Mouse (Mus musculus) hindbrain, postnatal 0 days (tissue): ENCODE measurements around the gene Dnmt3b. TPM values are rescaled to one million over a fixed set of nuclear protein-coding genes. Genes with fewer than 3 reads are reported as not detected.
"Not testable (repeated sequence)": the region's sequence is repeated elsewhere in the genome, so short reads cannot be mapped to it uniquely, and the experiment has no call there.

Experiments used
- ATAC-seq: fragments of 200-750 bp; cut with Nextera tagmentation; 2 replicates; pipeline ENCODE4 v1.8.0; 2017; ENCODE audit warnings: mild to moderate bottlenecking, moderate TSS enrichment, moderate library complexity
- DNase-seq: peaks from one replicate; pipeline ENCODE4 v3.0.0-alpha.2; 2015; ENCODE audit warnings: low spot score
- H3K27ac ChIP-seq: fragments of 300-500 bp; sonication (generic); 2 replicates; pipeline ENCODE4 v1.5.1; 2014; ENCODE audit warnings: mild to moderate bottlenecking
- H3K27me3 ChIP-seq: fragments of 300-500 bp; sonication (generic); 2 replicates; pipeline ENCODE4 v1.6.1; 2014; ENCODE audit warnings: low read length, mixed read lengths; ENCODE audit not compliant: insufficient read depth
- H3K36me3 ChIP-seq: fragments of 300-500 bp; sonication (generic); 2 replicates; pipeline ENCODE4 v1.6.1; 2014; ENCODE audit warnings: low read length, mixed read lengths; ENCODE audit not compliant: insufficient read depth
- H3K4me1 ChIP-seq: fragments of 300-500 bp; sonication (generic); 2 replicates; pipeline ENCODE4 v1.6.1; 2014; ENCODE audit warnings: antibody characterized with exemption, low read length, mixed read lengths; ENCODE audit not compliant: insufficient read depth
- H3K4me2 ChIP-seq: fragments of 300-500 bp; sonication (generic); 2 replicates; pipeline ENCODE4 v1.6.1; 2014; ENCODE audit warnings: low read depth, mild to moderate bottlenecking, low read length, moderate library complexity, mixed read lengths
- H3K4me3 ChIP-seq: fragments of 300-500 bp; sonication (generic); 2 replicates; pipeline ENCODE4 v1.5.1; 2014; ENCODE audit warnings: low read length
- H3K9ac ChIP-seq: fragments of 300-500 bp; sonication (generic); replicated peaks from 2 replicates; pipeline ENCODE4 v1.6.1; 2014; ENCODE audit warnings: mild to moderate bottlenecking, low read length, moderate library complexity, mixed read lengths
- H3K9me3 ChIP-seq: fragments of 300-500 bp; sonication (generic); 2 replicates; pipeline ENCODE4 v1.6.1; 2016; ENCODE audit warnings: low read length, mixed read lengths
- CTCF ChIP-seq: IDR thresholded peaks from 2 replicates; pipeline ENCODE4 v1.5.1; 2016; ENCODE audit warnings: antibody characterized with exemption, control low read depth, low read depth
- WGBS: fragments of 180-500 bp; shearing (Covaris S2); extraction: QIAGEN DNeasy Blood & Tissue Kit; methylation state at CpG from one replicate; pipeline ENCODE4 v1.1.7; 2014; 5-methylcytosine and 5-hydroxymethylcytosine counted together
- polyA plus RNA-seq: library from polyadenylated mRNA; unstranded; fragments of >200 nt; fragmentation: Nextera tagmentation; extraction: Ambion mirVana; gene quantifications from 2 replicates; pipeline ENCODE4 v1.2.1, GENCODE M21; 2015
- total RNA-seq: library from RNA; depleted of rRNA; stranded (reverse); fragments of >200 nt; gene quantifications from 2 replicates; pipeline ENCODE4 v1.2.3, GENCODE M21; 2014

Dnmt3b gene
- total and polyA plus RNA-seq, 2 experiments from 2014 or later: 2.5 to 2.7 TPM

DNA sequence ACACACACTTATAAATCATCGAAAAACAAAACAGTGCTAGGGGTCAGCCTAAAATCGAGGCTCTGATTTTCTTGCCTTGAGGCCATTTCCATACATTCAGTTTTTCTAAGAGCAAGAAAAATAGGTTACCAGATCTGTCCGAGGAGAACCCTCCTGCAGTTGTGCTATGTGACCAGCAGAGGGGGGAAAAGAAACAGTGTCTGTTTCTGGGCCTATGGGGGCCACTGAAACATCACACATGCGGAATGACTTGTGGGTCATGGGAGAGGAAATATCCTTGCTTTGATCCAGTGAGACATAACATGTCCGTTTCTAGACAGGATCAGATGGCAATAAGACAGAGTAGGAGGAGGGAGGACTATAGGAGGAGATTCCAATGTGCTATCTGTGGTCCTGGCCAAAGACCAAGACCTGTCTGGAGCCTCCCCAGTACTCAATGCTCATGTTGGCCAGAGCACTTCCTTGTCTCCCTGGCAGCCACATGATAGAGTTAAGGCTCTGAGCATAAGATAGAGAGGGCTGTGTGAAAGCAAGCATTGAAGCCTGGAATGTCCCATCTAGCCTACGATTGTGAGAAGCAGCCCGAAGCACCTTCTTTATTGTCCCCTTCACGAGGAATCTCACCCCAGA is 61.6 kb downstream of the Dnmt3b start:
- no peak overlapping the region for H3K4me3 ChIP-seq
- WGBS: 42% methylated on average over 8 of the region's 8 CpGs
- no peak overlapping the region for H3K27ac ChIP-seq
- ATAC-seq: peak; percentile 16; the same call in 1 of the 2 replicates
- peak; percentile 73 for DNase-seq
- H3K4me1 ChIP-seq: peaks cover 3% of the 10 kb centered on the region; the same call in 1 of the 2 replicates
- H3K4me2 ChIP-seq: no peak overlapping the region
- H3K9ac ChIP-seq: no peak overlapping the region
- no peaks in the 10 kb centered on the region for H3K9me3 ChIP-seq
- no peaks in the 10 kb centered on the region for H3K36me3 ChIP-seq
- peak; percentile 82 for TF ChIP-seq CTCF
- H3K27me3 ChIP-seq: no peaks in the 10 kb centered on the region

DNA sequence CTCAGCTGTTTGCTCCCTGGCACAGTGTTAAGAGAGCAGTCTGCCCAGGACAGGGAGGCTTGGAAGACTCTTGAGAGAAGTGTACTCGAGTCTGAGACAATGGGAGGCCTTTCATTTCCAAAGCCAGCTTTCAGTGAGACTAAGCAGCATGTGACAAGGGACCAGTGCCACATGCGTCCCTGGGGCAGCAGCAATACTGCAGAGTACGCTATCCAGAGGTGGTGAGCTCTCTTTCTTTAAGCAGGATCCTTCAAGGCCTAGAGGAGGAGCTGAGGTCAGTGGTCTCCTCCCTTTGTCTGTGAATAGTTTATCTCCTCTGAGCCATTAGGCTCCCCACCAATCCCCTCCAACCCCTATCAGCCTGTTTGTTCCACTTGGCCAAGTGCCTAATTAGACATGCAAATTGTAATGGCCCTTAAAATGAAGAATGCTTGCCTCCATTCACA is 63.4 kb downstream of the Dnmt3b start:
- peak; percentile 71 for DNase-seq
- no peak overlapping the region for H3K4me2 ChIP-seq

GRCm38 (mm10) chr2:153713227-153713626 is 64.0 kb downstream of the Dnmt3b start:
- WGBS: 13% methylated on average over 4 of the region's 4 CpGs
- Histone ChIP-seq H3K9me3 (no peaks in the 10 kb centered on the region), H3K4me1 (peaks cover 3% of the 10 kb centered on the region; the same call in 1 of the 2 replicates), H3K27me3 (no peaks in the 10 kb centered on the region), H3K4me3 (no peak overlapping the region), H3K9ac (no peak overlapping the region), H3K4me2 (no peak overlapping the region), H3K36me3 (no peaks in the 10 kb centered on the region), H3K27ac (peak overlapping the region; percentile 75)
- DNase-seq (peak; percentile 87), ATAC-seq (peak; percentile 91)
- TF ChIP-seq CTCF: no peak

More for the DNA sequence above, 63.4 kb downstream of the Dnmt3b start:
- WGBS: 14% methylated on average over 3 of the region's 3 CpGs
- Histone ChIP-seq H3K4me3 (no peak overlapping the region), H3K9me3 (no peaks in the 10 kb centered on the region), H3K27ac (peak overlapping the region; percentile 75), H3K27me3 (no peaks in the 10 kb centered on the region), H3K36me3 (no peaks in the 10 kb centered on the region), H3K4me1 (peaks cover 3% of the 10 kb centered on the region; the same call in 1 of the 2 replicates), H3K9ac (no peak overlapping the region)
- TF ChIP-seq CTCF: no peak
- ATAC-seq: peak; percentile 82

GRCm38 (mm10) chr2:153717861-153718260 is 68.6 kb downstream of the Dnmt3b start:
- not testable (repeated sequence) for H3K9ac ChIP-seq, DNase-seq, H3K4me3 ChIP-seq, H3K4me1 ChIP-seq, ATAC-seq, H3K27ac ChIP-seq, H3K4me2 ChIP-seq, H3K9me3 ChIP-seq, H3K36me3 ChIP-seq, H3K27me3 ChIP-seq
- WGBS: 78% methylated on average over 3 of the region's 3 CpGs

DNA sequence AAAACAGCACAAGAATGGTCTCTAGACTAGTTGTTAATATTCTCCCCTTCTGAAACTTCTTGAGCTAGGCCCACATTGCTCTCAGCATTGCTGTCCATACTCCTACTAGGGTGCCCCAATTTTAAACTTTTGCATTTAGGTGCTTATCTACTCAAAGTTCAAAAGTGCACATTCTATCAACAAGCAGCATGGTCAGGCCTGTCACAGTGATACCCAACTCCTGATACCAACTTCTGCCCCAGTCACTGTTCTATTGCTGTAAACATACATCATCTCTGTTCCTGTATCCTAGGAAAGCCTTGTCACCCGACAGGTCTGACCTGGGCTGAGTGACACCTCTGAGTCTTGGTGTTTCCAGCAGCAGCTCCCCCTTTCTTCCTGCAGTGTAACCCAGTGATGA is 73.8 kb downstream of the Dnmt3b start:
- WGBS: 86% methylated on average over 1 of the region's 1 CpGs
- TF ChIP-seq CTCF: no peak
- Histone ChIP-seq H3K4me1 (no peaks in the 10 kb centered on the region), H3K4me2 (no peak overlapping the region), H3K27ac (no peak overlapping the region), H3K36me3 (no peaks in the 10 kb centered on the region), H3K4me3 (no peak overlapping the region), H3K27me3 (no peaks in the 10 kb centered on the region), H3K9ac (no peak overlapping the region), H3K9me3 (no peaks in the 10 kb centered on the region)
- DNase-seq: no peak
- no peak for ATAC-seq

DNA sequence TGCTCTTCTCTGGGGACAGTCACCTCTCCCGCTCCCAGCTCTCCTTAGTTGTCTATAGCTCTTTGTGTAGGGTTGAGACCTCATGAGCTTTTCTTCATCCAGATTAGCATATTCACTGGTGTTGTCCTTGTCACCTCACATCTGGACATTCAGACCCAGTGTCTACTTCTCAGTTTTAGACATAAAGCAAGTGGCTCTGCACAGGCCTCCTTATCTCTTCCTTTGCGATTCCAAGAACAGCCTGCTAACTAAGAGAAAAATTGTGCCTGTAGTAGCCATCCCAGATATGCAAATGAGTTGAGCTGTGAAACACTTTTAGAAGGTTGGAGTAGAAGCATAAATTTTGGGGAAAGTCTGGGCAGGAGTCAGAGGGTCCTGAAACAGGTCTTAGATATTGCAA is 75.2 kb downstream of the Dnmt3b start:
- DNase-seq: no peak
- no peak for ATAC-seq
- WGBS: 84% methylated on average over 2 of the region's 2 CpGs
- no peak overlapping the region for H3K4me3 ChIP-seq
- H3K36me3 ChIP-seq: no peaks in the 10 kb centered on the region
- no peak overlapping the region for H3K4me2 ChIP-seq
- TF ChIP-seq CTCF: no peak
- no peaks in the 10 kb centered on the region for H3K9me3 ChIP-seq
- no peak overlapping the region for H3K9ac ChIP-seq
- H3K27ac ChIP-seq: no peak overlapping the region
- no peaks in the 10 kb centered on the region for H3K27me3 ChIP-seq
- no peaks in the 10 kb centered on the region for H3K4me1 ChIP-seq

- no peak for DNase-seq
- no peak for ATAC-seq
Observed at GRCm38 (mm10) chr2:153724871-153725270, 75.6 kb downstream of the Dnmt3b start.

More at GRCm38 (mm10) chr2:153724871-153725270, 75.6 kb downstream of the Dnmt3b start:
- H3K36me3 ChIP-seq: no peaks in the 10 kb centered on the region
- 57% methylated on average over 2 of the region's 2 CpGs for WGBS
- TF ChIP-seq CTCF: no peak
- no peaks in the 10 kb centered on the region for H3K27me3 ChIP-seq
- no peak overlapping the region for H3K9ac ChIP-seq
- H3K4me3 ChIP-seq: no peak overlapping the region
- H3K27ac ChIP-seq: no peak overlapping the region
- no peaks in the 10 kb centered on the region for H3K4me1 ChIP-seq
- no peaks in the 10 kb centered on the region for H3K9me3 ChIP-seq
- no peak overlapping the region for H3K4me2 ChIP-seq
